Mouse (Mus musculus) heart, postnatal 36 days (tissue): ENCODE measurements around the gene Mpo. TPM values are rescaled to one million over a fixed set of nuclear protein-coding genes. Genes with fewer than 3 reads are reported as not detected.

ENCODE experiments used
- microRNA-seq, 2 experiments: library from miRNA; unstranded; fragments of <30 nt; microRNA quantifications; one replicate each; pipeline ENCODE4 v1.2.0; 2021; ENCODE audit warnings: borderline number of aligned reads in 2 of 2
- total RNA-seq, 2 experiments: library from RNA; stranded (reverse); gene quantifications; 2 replicates each; pipeline ENCODE4 v1.2.3; 2021

The Mpo gene
- total RNA-seq, 2 experiments from 2014 or later: not detected

Small RNA genes within 50 kb of the gene (microRNA-seq; reads per million reads assigned to microRNA genes)
- 0 reads per million in 2 experiments for gene Mir142
- gene Mir142b: 0 reads per million in 2 experiments

Other genes with a start within 250 kb of the Mpo start
- not detected for gene Gm11492, start 226.9 kb upstream of the Mpo start, total RNA-seq
- 10 to 100 TPM; 41.8 to 45.8 TPM for gene Sept4, start 224.7 kb upstream of the Mpo start, total RNA-seq
- 10 to 100 TPM; 18.8 to 27.1 TPM for gene Mtmr4, start 201.4 kb upstream of the Mpo start, total RNA-seq
- not detected for gene Hsf5, start 176.4 kb upstream of the Mpo start, total RNA-seq
- gene Rnf43, start 130.9 kb upstream of the Mpo start, total RNA-seq: under 1 TPM; 0.24 to 0.47 TPM
- gene Supt4a, start 56.0 kb upstream of the Mpo start, total RNA-seq: 10 to 100 TPM; 46.5 to 55.3 TPM
- gene Tspoap1, start 33.0 kb upstream of the Mpo start, total RNA-seq: under 1 TPM in 1 of 2 experiments, not detected in 1; 0.08 TPM
- gene Lpo, start 34.7 kb downstream of the Mpo start, total RNA-seq: not detected
- 1 to 10 TPM; 1.9 to 3.1 TPM for gene Mks1, start 59.6 kb downstream of the Mpo start, total RNA-seq
- not detected for gene Epx, start 82.0 kb downstream of the Mpo start, total RNA-seq
- not detected for gene Olfr462, start 98.7 kb downstream of the Mpo start, total RNA-seq
- gene Olfr463, start 103.8 kb downstream of the Mpo start, total RNA-seq: not detected
- not detected for gene Olfr464, start 127.4 kb downstream of the Mpo start, total RNA-seq
- gene Dynll2, start 194.0 kb downstream of the Mpo start, total RNA-seq: 100 to 1,000 TPM; 340 to 392 TPM